Mouse (Mus musculus): ENCODE measurements at regions not wholly inside any gene's neighbourhood (a gene's known extent, or its start where the extent isn't known, plus 50 kb on each side); places are given as distances from the start of the nearest gene placed in this dataset.
"Not testable (repeated sequence)": the region's sequence is repeated elsewhere in the genome, so short reads cannot be mapped to it uniquely, and the experiment has no call there.

- DNase-seq (ENCODE audit: extremely low spot score, low spot score) = no peak
Measured at GRCm38 (mm10) chr6:31817640-31818039, 232.4 kb upstream of the 1700012A03Rik start.

DNA sequence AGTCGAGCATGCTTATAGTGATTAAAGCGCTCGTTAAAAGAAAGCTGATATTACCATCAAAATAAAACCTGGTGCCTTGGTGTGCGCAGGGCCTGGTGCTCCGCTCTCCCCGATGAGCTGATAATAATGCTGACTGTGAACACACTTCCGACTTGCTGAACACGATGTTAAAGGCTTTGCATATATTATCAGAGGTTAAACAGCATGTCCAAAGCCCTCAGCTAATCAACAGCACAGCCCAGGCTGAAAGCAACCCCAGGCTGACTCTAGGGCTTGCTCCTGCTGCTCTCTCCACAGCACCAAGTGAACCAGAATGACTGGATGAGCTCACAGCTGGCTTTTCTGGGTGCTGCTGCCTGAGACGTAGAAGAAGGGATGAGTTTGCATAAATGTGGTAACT lies 238.2 kb upstream of the 1700012A03Rik start:
- no peak for DNase-seq (ENCODE audit: extremely low spot score, low spot score)

- DNase-seq (ENCODE audit: extremely low spot score, low spot score) = no peak
Measured at GRCm38 (mm10) chr6:31810602-31811512, 239.2 kb upstream of the 1700012A03Rik start.

DNA sequence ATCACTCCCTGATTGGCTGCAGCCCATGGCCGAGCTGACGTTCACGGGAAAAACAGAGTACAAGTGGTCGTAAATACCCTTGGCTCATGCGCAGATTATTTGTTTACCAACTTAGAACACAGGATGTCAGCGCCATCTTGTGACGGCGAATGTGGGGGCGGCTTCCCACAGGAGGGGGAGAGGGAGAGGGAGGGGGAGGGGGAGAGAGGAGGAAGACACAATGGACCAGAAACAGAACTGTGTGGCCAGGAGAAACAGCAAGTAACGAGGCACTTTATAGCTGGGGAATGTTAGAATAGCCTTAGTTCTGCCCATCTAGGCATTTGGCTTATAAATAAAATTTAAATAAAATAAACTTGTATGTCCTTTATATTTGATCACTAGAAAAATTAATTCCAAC lies 240.7 kb upstream of the Podxl start:
- DNase-seq (ENCODE audit: extremely low spot score, low spot score) = not testable (repeated sequence)

GRCm38 (mm10) chr6:31803222-31803621 lies 239.4 kb upstream of the Podxl start:
- not testable (repeated sequence) for DNase-seq (ENCODE audit: extremely low spot score, low spot score)

DNA sequence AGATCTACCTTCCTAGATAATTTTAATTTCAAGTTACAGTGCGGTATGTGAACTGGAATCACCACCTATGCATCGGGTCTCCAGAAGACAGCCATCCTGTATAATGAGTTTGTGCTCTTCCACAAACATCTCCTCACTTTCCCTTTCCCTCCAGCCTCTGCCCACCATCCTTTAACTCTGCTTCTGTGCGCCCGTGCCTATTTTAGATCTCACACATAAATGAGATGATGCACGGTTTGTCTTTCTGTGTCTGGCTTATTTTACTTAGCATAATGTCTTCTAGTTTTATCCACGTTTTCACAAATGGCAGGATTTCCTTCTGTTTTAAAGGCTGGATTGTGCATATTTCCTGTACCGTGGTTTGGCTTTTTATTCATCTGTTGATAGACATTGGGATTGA lies 227.8 kb upstream of the Podxl start:
- DNase-seq (ENCODE audit: extremely low spot score, low spot score) = no peak

DNA sequence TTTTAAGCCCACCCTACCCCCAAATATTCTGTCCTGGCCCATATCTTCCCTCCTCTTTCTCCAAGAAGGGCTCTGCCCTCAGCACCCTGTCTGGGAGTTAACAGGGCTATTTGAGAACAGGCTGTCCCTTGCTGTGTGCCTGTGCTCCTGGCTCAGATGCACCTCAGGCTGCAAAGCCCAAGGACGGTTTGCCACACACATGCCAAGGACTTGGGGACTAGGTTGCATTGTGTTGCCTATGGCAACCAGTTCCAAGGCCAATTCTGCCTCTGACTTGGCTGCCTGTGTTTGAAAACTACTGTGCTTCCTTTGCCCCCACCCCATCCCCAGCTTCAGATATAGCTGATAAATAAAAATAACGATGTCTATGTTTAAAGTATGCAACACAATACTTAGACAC lies 227.1 kb upstream of the Podxl start:
- no peak for DNase-seq (ENCODE audit: extremely low spot score, low spot score)

GRCm38 (mm10) chr6:31776841-31777240 lies 213.1 kb upstream of the Podxl start:
- DNase-seq (ENCODE audit: extremely low spot score, low spot score) = no peak

GRCm38 (mm10) chr6:31771916-31772315 lies 208.1 kb upstream of the Podxl start:
- no peak for DNase-seq (ENCODE audit: extremely low spot score, low spot score)

DNA sequence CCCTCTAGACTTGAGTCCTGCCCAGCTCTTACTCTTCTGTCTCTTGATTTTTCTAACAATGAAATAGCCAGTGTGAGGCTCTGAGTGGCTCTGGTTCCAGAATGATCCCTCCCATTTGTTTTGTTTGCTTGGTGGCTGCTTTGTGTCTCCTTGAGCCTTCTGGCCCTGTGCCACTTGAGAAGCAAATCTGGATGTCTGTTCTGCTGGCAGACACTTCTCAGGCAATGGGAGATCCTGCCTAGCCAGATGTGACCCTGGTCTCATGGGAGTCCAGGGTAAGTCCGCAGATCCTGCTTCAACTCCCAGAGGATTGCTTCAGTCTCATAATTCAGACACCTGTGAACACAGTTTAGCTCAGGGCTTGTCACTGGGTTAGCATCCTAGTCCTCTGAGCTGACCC lies 181.8 kb upstream of the Podxl start:
- no peak for DNase-seq (ENCODE audit: extremely low spot score, low spot score)

DNA sequence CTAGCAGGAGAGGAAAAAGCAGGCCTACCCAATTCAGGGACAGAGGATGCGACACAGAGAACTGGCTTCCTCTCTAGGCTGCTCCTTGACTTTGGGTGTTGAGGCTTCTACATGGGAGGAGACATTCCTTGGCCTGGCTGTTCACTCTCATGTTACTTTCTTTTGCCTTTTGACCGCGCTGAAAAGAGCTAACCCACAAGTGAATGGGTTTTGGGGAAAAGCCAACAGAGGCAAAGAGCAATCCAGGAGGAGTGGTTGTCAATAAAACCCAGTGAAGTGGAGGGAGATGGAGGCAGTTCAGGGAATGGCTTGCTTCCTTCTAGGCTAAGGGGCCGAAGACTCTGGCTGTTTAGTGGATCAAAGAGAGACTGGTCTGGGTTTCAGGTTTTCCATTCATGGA lies 167.6 kb upstream of the Podxl start:
- no peak for DNase-seq (ENCODE audit: extremely low spot score, low spot score)

- DNase-seq (ENCODE audit: extremely low spot score, low spot score) = no peak
Measured at GRCm38 (mm10) chr6:31719614-31720013, 155.8 kb upstream of the Podxl start.

- no peak for DNase-seq (ENCODE audit: extremely low spot score, low spot score)
Measured at GRCm38 (mm10) chr6:31718843-31719242, 155.1 kb upstream of the Podxl start.

DNA sequence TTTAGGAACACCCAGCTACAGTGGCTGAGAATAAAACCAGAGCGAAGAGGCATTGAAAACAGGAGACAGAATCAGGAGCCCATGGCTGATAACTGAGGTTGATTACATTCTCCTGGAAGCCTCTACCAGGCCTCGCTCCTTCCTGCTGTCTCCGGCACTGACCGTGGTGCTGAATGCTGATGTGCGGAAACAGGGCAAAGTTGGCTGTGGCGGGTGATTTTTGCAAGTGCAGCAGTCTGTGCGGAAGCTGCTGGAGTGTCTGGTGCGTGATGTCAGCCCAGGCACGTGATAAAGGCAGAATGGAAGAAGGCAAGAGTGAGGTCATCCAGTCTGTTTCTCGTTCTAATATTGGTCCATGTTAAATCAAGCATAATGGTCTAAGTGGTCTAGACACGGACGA lies 153.8 kb upstream of the Podxl start:
- DNase-seq (ENCODE audit: extremely low spot score, low spot score) = peak; percentile 67

GRCm38 (mm10) chr6:31707256-31707655 lies 143.5 kb upstream of the Podxl start:
- DNase-seq (ENCODE audit: extremely low spot score, low spot score) = no peak

DNA sequence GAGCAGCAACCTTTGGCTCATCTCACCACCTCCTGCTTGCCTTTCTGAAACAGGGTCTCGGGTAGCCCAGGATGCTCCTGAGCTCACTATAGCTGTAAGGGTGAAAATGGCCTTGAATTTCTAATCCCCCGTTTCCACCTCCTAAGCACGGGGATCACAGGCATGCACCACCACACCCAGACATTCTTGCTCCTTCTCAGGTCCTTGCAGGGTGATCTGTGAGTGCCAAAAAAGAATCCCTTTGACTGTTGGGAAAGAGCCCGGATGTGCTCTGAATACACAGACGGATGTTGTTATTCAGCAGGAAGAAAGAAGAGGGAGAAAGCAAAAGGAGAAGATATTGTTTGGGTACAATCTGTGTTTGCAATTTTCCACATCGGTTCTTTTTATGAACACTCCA lies 140.4 kb upstream of the Podxl start:
- no peak for DNase-seq (ENCODE audit: extremely low spot score, low spot score)

DNA sequence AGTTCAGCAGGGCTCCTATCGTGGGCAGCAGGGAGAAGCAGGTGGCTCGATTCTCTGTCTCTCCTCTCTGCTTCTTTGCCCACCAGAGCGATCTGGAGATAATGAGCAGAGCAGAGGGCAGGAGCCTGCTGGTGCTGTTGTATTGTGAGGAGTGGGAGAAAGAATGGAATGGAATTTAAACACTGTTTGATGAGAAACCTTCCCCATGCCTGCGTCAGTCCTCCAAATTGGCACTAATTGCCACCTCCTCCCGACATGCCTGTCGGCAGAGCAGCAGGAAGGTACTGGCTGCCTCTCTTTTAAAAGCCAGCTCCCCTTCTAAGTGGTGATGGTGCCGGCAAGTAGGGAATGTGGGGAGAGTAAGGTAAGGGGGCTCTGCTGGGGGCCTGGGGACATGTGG lies 139.2 kb upstream of the Podxl start:
- DNase-seq (ENCODE audit: extremely low spot score, low spot score) = no peak

DNA sequence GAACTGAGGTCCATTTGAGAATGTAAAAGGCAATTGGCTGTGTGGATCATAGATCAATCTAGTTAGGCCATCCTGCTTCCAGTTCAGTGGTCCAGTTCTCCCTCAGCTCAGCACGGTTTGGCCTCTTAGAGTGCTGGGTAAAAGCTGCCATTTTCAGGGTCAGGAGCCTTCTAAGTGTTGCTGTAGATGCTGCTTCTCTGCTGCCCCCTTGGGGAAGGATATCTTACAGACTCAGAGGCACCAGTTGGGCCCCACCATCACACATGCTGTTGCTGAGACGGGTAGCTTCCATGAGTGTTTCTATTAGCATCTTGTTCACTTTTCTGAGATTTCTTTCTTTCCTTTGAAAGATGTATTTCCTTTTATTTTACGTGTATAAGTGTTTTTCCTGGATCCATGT lies 132.1 kb upstream of the Podxl start:
- no peak for DNase-seq (ENCODE audit: extremely low spot score, low spot score)

DNA sequence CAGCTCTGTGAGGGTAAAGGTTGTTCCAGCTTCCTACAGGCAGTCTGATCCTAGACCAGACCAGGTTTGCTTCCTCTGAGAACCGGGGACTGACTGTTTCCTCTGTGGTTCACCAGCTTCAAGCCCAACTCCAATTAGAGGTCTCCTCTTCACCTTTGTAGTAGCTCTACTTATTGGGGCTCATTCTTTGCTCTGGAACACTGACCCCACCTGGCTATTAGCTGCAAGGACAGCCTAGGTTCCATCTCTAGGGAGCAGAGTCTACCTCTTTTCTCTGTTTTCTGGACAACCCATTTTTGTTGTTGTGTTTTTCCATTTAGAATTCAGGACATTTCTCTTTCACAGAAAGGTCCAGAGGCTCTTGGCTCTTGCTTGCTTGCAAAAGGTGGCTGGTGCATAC lies 129.3 kb upstream of the Podxl start:
- DNase-seq (ENCODE audit: extremely low spot score, low spot score) = no peak

DNA sequence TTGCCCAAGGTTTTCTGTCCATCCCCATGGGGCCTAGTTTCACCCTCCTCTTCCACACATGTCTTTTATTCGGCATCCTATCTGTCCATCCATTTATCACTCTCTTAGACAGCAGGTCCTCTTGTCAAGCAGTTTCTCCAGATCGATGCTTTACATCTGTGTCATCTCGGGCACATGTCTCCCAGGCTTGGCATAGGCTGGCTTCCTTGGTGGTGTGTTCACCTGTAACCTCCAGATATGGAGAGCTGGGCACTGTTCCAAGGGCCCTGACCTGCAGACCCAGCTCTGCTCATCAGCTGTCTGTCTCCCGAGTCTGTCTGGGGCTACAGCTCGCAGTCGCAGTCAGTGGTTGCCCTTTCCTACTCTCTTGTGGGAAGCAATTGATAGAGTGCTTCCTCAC lies 128.2 kb upstream of the Podxl start:
- no peak for DNase-seq (ENCODE audit: extremely low spot score, low spot score)

DNA sequence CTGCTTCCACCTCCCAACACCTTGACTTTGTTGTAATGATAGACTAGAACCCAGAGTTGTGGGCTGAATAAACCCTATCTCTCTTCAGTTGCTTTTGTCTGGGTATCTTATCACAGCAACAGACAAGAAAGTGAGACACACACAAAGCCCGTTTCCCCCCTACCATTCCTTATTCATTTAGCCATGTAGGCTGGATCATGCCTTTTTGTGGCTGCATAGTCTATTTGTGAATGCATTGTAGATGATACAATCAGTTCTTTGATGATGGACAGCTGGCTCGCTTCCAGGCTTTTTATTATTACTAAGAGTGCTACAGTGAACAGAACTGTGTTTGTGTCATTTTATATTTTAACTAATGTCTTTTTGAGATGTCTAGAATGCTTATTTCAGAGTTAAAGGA lies 116.3 kb upstream of the Podxl start:
- DNase-seq (ENCODE audit: extremely low spot score, low spot score) = no peak

GRCm38 (mm10) chr6:31665671-31666486 lies 102.1 kb upstream of the Podxl start:
- peak; percentile 58 for DNase-seq (ENCODE audit: extremely low spot score, low spot score)

GRCm38 (mm10) chr6:31664495-31664894 lies 100.7 kb upstream of the Podxl start:
- DNase-seq (ENCODE audit: extremely low spot score, low spot score) = peak; percentile 77

Measured in neural tube, embryonic 10.5 days (tissue).